Mouse (Mus musculus): Measurements from ENCODE around the gene Pard3b. TPM values are rescaled to one million over a fixed set of nuclear protein-coding genes. Genes with fewer than 3 reads are reported as not detected.

Gene Pard3b
- total RNA-seq, 1 experiment from 2014 or later = 0.57 TPM

DNA sequence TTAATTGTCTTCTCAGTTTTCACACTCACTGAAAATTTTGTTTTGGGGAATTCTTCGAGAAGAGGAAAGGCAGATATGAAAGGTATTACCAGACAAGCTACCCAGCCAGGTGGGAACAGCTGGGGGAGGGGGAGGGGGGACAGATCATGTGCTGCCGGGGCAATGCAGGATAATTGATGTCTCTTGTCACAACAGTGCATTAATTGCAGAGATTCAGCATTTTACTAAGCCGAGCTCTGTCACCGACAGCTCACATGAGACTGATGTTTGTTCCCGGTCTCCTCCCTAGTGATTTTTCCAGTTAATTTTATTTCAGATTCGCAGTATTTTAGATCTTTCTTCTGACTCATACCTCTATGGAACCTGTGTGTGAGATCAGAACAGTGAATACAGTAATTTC is 850.2 kb downstream of the Pard3b start:
- no peak for ATAC-seq (replicated peaks; ENCODE audit: insufficient number of reproducible peaks, low FRiP score, low TSS enrichment, poor library complexity, severe bottlenecking)

DNA sequence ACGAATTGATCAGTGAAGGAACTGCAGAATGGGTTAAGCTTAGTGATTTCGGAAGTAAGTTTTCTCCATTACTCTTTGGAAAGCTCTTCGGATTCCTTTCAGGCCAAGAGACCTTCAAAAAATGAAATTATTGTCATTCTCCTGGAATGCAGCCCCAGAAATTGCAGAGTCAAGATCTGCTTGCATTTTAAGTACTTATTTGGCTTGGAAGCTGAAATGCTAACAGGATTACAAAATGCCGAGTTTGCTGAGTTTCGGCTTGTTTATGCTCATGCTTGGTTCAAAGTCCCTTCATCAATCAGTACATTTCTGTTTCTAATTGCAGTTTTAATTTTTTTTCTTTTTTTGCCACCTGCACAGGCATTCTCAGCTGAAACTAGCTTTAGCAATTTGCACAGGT is 860.5 kb downstream of the Pard3b start:
- no peak for ATAC-seq (replicated peaks; ENCODE audit: insufficient number of reproducible peaks, low FRiP score, low TSS enrichment, poor library complexity, severe bottlenecking)

DNA sequence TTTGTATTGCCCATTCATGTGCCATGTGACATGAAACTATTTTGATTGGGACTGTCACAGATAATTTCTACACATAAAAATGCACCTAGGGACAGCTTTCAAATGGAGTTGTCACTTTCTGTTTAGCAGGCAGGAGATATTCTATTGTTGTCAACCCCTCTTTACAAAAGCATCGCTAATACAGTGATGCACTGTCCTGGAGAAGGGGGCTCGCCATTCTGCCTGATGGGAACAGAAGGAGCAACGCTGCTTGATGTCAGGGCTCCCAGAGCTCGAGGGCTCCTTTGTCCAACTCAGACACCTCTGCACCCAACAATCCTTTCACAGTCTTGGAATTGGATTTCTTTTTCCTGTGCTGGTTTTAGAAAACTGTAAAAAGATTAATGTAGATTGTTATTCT is 871.9 kb downstream of the Pard3b start:
- no peak for ATAC-seq (replicated peaks; ENCODE audit: insufficient number of reproducible peaks, low FRiP score, low TSS enrichment, poor library complexity, severe bottlenecking)

DNA sequence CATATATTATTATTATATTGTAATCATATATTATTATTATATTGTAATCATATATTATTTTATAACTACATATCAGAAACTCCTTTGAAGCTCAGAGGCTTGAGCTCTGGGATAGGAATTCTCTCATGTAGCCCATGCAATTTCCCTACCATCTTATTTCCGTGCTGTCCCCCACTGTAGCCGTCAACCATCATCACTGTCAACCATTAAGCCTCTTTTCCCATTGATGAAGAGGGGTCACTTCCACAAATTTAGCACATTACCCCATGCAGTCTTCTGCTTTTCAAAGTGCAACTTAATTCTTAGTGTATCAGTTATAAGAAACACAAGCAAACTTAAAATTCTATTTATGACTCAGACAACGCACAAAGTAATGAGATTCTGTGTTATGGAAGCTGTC is 873.1 kb downstream of the Pard3b start:
- ATAC-seq (replicated peaks; ENCODE audit: insufficient number of reproducible peaks, low FRiP score, low TSS enrichment, poor library complexity, severe bottlenecking) = no peak

DNA sequence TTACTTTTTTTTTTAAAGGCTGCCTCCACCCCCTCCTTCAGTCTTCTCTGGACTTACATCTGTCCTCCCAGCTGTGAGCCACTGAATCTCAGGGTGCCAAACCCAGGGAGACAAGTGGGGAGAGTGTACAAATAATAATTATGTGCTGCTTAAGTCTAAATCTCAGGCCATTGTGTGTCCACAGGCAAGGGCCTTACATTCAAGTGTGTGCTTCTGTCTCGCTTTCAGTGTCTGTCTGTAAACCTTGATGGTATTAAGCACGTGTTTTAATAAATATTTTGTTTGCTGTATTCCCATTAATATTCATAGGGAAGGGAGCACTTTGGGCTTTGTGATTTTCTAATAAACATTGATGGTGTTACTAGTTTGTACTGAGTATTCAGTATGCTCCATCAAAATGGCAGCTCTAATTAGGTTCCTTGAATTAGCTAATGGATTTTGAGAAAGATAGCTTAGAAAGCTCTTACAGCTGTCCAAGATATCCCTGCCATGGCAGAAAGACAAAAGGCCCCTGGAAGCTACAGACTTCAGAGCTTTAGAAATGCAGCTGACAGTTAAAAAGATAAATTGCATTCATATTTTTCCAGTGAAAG is 880.1 kb downstream of the Pard3b start:
- ATAC-seq (replicated peaks; ENCODE audit: insufficient number of reproducible peaks, low FRiP score, low TSS enrichment, poor library complexity, severe bottlenecking) = no peak

DNA sequence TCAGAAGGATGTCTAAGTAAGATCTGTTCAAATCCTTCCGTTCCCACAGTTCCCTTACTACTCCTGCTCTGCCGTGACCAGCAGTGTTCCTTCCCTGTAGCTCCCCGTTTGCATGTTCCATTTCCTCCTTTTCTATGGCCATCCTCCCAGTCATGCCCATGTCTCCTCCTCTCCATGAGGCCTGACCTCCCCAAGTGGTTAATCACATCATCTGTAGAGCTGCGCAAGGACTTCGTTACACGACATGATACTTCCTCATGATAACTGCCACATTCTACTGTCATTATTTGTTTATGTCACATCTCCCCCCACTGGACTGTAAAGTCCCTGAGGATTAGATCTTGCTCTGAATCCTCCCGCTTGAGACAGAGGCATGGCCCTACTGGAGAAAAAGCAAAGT is 882.7 kb downstream of the Pard3b start:
- 0 out of 2 replicates have a peak, but pooled peaks have one; percentile 9 for ATAC-seq (replicated peaks; ENCODE audit: insufficient number of reproducible peaks, low FRiP score, low TSS enrichment, poor library complexity, severe bottlenecking)

DNA sequence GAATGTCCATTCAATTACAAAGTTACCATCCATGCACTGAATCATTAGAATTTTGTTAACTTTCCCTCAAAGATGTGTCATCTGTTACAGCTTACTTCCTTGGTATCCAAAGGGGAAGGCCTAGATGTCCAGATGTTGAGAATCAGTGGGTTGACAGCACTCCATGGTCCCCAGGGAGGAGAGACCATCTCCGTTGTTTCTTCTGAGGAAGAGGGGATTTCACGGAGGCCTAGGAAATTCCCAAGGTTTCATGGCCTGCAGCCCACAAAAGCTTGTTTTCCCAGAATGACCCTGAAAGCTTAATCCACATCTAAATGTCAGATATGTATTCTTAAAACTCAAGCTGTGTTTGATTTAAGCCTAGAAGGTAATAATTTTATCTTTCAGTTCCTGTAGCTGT is 884.1 kb downstream of the Pard3b start:
- no peak for ATAC-seq (replicated peaks; ENCODE audit: insufficient number of reproducible peaks, low FRiP score, low TSS enrichment, poor library complexity, severe bottlenecking)

DNA sequence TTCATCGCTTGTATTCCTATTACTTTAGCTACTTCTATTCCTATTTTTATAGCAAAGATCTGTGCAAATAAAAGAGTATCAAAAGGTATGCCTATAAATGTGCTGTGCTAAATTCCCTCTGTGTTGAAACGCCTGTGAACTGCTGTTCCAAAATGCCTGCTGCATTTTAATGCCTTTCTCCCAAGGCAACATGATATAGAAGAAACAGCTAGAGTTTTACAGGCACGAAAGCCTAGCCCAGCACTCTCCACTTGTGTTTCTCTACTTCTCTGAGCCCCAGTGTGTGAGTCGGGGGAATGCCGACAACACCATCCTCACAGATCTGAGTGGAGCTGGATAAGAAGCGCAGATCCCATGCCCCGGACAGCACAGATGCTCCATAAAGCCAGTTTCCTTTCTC is 889.2 kb downstream of the Pard3b start:
- ATAC-seq (replicated peaks; ENCODE audit: insufficient number of reproducible peaks, low FRiP score, low TSS enrichment, poor library complexity, severe bottlenecking) = no peak

DNA sequence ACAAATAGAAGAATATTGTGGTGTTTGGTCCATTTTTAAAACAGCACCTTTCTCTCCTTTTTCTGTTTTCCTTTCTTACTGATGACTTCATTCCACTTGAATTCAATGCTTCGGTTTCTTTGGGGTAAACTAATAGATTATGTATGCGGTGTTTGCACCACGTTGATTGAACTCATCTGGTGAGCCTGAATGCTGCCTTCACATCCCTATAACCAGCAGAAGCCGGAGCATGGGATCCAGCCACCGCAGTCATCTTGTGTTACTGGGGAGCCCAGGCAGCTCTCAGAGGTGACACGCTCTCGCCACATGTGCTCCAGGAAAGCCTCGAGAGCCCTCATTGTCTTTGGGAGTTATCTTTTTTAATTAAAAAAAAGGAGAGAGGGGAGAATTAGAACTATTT is 891.3 kb downstream of the Pard3b start:
- ATAC-seq (replicated peaks; ENCODE audit: insufficient number of reproducible peaks, low FRiP score, low TSS enrichment, poor library complexity, severe bottlenecking) = no peak

DNA sequence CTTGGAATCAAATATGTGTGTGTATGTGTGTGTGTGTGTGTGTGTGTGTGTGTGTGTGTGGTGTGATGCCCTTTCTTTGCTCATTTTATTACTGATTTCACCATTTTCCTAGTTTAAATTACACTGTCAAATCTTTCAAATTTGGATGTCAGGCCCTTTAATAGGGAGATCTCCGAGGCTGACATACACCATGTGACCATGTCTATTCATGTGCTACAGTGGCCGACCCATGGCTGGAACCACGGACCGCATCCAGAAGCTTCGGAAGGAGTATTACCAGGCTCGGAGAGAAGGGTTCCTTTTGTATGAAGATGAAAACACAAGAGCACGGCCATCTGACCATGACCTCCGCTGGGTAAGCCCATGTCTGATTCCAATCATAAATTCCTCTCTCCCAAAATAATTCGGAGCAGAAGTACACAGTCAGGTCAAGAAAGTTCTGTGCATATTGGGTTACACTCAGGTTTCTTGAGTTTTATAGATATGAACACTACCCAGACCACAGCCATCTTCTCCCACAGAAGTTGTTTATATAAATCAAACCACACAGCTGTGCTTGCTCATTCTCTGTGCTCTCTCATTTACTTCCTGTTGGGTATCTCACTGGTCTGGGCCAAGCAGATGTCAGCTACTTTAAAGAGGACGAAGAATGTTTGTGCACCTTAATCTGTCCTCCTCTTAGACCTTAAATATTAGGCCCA is 894.0 kb downstream of the Pard3b start:
- ATAC-seq (replicated peaks; ENCODE audit: insufficient number of reproducible peaks, low FRiP score, low TSS enrichment, poor library complexity, severe bottlenecking) = no peak

DNA sequence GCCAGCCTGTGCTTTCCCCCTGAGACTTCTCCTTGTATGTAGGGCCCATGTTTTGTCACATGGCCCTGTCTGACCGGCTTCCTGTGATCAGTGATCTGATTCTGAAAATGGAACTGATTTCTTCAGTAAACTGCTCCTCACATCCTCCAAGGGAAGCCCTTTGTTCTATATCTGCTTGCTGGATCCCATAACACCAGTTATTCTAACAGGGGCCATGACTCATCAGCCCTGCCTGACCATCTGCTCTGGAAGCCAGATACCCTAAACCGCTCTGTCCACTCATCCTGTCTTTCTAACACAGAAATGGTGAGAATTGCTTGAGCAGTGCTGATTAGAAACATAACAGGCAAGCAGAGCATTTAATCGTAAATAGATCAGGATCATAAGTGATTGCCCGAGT is 910.3 kb downstream of the Pard3b start:
- no peak for ATAC-seq (replicated peaks; ENCODE audit: insufficient number of reproducible peaks, low FRiP score, low TSS enrichment, poor library complexity, severe bottlenecking)

DNA sequence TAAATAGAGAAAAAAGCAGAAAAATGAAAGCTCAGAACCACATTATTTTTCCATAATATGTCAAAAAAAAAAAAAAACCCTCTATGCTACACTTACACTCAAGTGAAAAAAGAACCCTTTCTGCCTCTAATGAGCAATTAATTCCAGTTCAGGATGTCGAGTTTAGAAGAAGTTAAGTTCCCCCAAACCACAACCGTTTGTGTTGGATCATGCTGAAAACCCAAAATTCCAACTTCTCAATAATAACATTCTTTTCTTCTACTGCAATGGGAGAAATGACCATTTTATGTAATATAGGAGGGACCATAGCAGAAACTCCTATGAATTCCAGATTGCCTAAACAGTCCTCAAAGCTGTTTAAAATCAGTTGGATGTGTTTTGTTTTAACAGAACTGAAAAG is 911.9 kb downstream of the Pard3b start:
- ATAC-seq (replicated peaks; ENCODE audit: insufficient number of reproducible peaks, low FRiP score, low TSS enrichment, poor library complexity, severe bottlenecking) = no peak

DNA sequence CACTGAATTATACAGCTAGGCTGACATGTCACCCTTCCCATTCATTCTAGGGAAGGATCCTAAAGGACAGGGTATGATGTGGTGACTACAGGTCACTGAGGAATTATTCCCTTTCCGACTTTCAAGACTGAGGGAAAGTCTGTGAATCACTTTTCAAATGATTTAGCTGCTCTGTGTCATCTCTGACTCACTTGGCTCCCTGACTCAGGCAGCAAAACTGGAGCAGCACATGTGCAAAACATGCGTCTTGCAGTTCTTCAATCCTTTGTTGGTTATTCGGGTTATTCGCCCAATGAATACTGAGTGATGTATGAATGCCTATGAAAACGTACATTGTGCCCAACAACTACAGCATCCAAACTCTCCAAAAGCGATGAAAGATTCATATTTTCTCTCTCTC is 912.9 kb downstream of the Pard3b start:
- ATAC-seq (replicated peaks; ENCODE audit: insufficient number of reproducible peaks, low FRiP score, low TSS enrichment, poor library complexity, severe bottlenecking) = no peak

DNA sequence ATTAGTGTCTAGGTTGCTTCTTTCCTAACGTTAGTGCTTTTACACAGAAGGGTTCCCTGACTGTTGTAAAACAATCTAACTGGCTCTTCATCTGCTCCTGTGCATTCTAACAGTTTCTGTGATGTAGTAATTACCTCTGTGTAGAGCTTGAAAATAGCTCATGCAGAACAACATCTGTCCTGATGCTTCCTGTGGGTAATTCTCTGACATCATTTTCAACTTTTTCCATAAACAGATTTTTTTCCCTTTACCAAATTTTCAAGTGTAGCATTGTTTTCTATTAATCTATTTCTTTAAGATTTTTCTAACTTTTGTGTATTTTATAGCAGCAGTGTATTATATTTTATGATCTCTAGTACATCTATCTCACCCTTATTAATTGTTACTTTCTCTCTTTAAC is 917.2 kb downstream of the Pard3b start:
- no peak for ATAC-seq (replicated peaks; ENCODE audit: insufficient number of reproducible peaks, low FRiP score, low TSS enrichment, poor library complexity, severe bottlenecking)

DNA sequence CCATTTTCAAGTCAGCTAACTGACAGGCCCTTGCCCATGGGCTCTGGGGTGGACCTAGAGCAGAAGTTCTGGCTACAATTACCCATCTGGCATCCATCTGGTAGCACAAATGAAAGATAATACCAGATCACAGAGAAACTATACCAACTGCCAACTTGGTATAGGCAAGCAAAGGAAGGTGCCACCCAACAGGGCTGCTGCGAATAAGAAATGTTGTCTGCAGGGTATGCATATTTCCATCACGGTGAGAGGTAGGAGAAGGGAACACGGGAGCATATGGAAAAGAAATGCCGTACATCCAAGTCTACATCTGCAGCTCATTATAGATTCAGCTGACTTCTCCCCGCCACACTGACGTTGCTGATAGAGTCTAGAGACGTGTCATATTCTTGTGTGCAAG is 924.4 kb downstream of the Pard3b start:
- ATAC-seq (replicated peaks; ENCODE audit: insufficient number of reproducible peaks, low FRiP score, low TSS enrichment, poor library complexity, severe bottlenecking) = no peak

DNA sequence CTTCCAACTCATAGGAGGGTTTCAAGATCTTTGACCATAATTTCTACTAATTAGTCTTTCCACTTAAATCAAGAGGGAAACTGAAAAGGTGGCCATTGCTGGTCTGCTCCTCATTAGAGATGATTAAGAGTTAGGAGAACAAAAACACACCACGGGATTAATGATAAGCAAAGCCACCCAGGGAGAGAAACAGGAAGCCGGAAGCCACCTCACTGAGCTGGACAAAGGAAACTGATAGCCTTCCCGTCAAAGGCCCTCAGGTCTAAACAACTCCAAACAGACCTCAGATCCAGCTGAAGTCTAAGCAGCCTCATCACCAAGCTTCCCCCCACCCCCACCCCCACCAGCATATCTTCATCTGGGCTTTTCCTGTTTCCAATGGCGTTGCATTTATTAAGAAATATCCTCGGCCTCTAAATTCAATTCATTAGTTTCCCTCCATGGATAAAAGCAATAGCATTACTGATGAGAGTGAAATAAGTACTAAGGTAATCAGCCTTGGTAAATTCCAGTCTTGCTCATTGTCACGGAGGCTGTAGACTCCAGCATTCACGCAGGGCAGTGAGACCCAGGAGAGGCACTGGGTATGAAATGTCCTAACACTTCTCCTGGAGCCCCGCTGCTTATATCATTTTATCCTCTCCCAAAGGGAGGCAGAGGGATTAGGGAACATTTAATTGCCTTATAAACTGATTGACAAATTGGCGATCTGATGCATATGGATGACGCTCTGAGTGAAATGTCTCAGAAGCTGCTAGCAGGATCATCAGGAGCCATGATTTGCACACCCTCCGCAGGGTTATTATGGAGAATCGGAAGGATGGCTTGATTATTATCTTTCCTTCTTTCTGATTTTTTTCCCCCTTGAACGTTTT is 925.9 kb downstream of the Pard3b start:
- no peak for ATAC-seq (replicated peaks; ENCODE audit: insufficient number of reproducible peaks, low FRiP score, low TSS enrichment, poor library complexity, severe bottlenecking)

DNA sequence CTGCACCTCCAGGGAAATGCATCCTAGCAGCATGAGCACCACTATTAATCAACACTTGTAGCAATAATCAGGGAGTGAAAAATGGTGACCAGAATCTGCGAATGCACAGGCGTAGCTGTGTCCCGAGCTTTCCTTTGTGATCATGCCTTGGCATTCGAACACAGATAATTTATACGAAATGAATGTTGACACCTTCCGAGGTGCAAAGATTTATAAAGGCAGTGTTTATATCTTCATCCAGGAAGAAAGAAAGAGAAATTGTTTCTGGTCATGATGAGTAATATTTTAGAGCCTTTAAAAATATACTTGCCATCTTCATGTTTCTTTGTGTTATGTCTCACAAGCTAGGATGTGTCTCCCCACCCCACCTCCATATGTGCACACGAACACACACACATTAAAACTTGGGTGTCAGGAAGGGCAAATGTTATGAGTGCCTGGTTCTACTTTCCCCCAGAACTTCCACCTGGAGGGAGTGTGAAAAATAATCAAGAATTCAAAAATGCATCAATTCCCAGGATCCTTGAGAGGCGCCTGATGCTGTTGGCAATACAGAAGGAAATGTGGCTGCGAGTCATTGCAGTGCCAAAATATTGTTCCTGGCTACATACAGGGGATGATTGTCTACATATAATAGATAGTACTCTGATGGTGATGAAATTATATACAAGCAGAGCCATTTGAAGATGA is 926.6 kb downstream of the Pard3b start:
- ATAC-seq (replicated peaks; ENCODE audit: insufficient number of reproducible peaks, low FRiP score, low TSS enrichment, poor library complexity, severe bottlenecking) = no peak

DNA sequence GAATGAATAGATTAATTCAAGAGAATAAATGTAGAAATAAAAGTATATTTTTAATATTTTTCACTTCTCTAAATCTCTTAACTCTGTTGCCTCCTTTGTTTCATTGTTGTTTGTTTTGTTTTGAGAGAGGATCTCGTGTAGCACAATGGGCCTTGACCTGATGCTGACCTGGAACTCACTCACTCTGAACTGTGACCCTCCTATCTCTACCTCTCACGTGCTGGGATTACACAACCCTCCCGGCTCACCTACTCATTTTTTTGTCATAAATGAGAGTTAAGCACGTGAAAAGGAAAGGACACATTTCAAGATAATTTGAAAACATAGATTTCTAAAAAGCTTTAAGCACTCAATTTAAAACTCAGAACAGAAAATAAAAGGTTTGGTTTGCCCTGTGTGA is 928.0 kb downstream of the Pard3b start:
- ATAC-seq (replicated peaks; ENCODE audit: insufficient number of reproducible peaks, low FRiP score, low TSS enrichment, poor library complexity, severe bottlenecking) = no peak

DNA sequence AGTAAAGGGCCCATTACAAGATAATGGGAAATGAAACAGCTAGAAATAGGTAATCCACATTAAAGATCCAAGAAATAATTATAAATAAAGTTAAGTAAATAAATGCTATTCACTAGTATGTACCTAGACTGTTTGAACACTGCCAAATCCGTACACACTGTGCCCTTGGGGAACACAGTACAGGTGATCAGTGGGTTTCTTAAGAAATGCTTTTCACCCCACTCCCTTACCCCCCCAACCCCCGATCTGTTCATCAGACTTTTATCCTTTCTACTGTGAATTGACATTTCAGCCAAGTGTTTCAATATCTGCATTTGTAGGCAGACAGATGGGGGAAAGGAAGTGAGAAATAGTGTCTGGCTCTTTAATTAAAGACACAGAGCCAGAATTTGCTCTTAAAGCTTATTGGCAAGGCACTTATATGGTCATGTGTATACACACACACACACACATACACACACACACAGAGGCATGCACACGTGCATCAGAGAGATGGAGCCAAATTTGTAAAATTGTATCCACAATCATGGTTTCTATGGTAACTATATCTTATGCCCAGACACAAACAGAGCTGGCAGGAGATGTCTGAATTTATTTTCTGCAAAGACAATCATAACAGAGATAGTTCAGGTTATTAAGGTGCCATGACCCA is 938.4 kb downstream of the Pard3b start:
- ATAC-seq (replicated peaks; ENCODE audit: insufficient number of reproducible peaks, low FRiP score, low TSS enrichment, poor library complexity, severe bottlenecking) = no peak

Measured in monocyte, adult 5-6 weeks (primary cell).